Mouse (Mus musculus) CH12.LX (cell line): ENCODE measurements around the gene Alcam. TPM values are rescaled to one million over a fixed set of nuclear protein-coding genes. Genes with fewer than 3 reads are reported as not detected.
A peak's percentile ranks its signal among the peaks of the same experiment; 100 is the strongest.

Experiments
- DNase-seq: peaks from one replicate; pipeline ENCODE4 v3.0.0-alpha.2; 2013; ENCODE audit errors: extremely low read depth
- H3K27ac ChIP-seq: 2 replicates; pipeline ENCODE4 v1.5.1; 2012; ENCODE audit warnings: low read depth, mild to moderate bottlenecking, control low read depth, moderate library complexity; ENCODE audit not compliant: insufficient read depth
- H3K27me3 ChIP-seq: replicated peaks from 2 replicates; pipeline ENCODE3; 2012; ENCODE audit warnings: inconsistent platforms
- H3K36me3 ChIP-seq, 2 experiments: replicated peaks in 1 of 2; 2 replicates each; pipeline versions ENCODE3 to v1.6.1; 2012; ENCODE audit warnings: inconsistent platforms in 1 of 2, low read length in 1 of 2, mild to moderate bottlenecking in 1 of 2, mixed read lengths in 1 of 2, moderate library complexity in 1 of 2; ENCODE audit not compliant: control insufficient read depth in 1 of 2, insufficient read depth in 1 of 2
- H3K4me1 ChIP-seq, 2 experiments: 2 replicates each; pipeline ENCODE4 v1.6.1; 2012; ENCODE audit warnings: inconsistent platforms in 1 of 2, moderate library complexity in 1 of 2; ENCODE audit not compliant: insufficient read depth in 2 of 2, control insufficient read depth in 1 of 2
- H3K4me2 ChIP-seq: 2 replicates; pipeline ENCODE4 v1.6.1; 2012; ENCODE audit warnings: low read depth, mild to moderate bottlenecking, control low read depth; ENCODE audit not compliant: poor library complexity, insufficient read depth, severe bottlenecking
- H3K4me3 ChIP-seq, 3 experiments: fragments of 150-350 bp in 1 of 3; sonication (generic) in 1 of 3; replicated peaks in 1 of 3; 2 replicates each; pipeline versions ENCODE3 to v1.5.1; 2011 to 2012; ENCODE audit warnings: low read depth in 2 of 3, low read length in 2 of 3, mild to moderate bottlenecking in 2 of 3, moderate library complexity in 2 of 3, control low read depth in 1 of 3, improper control_type of control experiment in 1 of 3, inconsistent platforms in 1 of 3, mixed read lengths in 1 of 3; ENCODE audit not compliant: poor library complexity in 1 of 3
- H3K79me2 ChIP-seq: replicated peaks from 2 replicates; pipeline ENCODE4 v1.6.1; 2012; ENCODE audit warnings: mild to moderate bottlenecking, moderate library complexity; ENCODE audit not compliant: control insufficient read depth, poor library complexity, insufficient read depth, severe bottlenecking; ENCODE audit errors: extremely low read depth
- H3K9ac ChIP-seq: 2 replicates; pipeline ENCODE4 v1.6.1; 2012; ENCODE audit warnings: low read depth, mild to moderate bottlenecking, control low read depth, moderate library complexity; ENCODE audit not compliant: insufficient read depth
- H3K9me3 ChIP-seq: replicated peaks from 2 replicates; pipeline ENCODE3; 2012; ENCODE audit warnings: low read length, inconsistent platforms, mixed read lengths
- CHD1 ChIP-seq: IDR thresholded peaks from 2 replicates; pipeline ENCODE4 v1.6.1; 2012; ENCODE audit warnings: low read depth, low read length, improper control_type of control experiment, inconsistent platforms
- CTCF ChIP-seq, 2 experiments: IDR thresholded peaks in 1 of 2; conservative IDR thresholded peaks in 1 of 2; 2 replicates each; pipeline ENCODE4 v1.5.1; 2011 to 2012; ENCODE audit warnings: low read depth in 2 of 2, low read length in 2 of 2, improper control_type of control experiment in 1 of 2, inconsistent platforms in 1 of 2, mild to moderate bottlenecking in 1 of 2, moderate library complexity in 1 of 2
- HCFC1 ChIP-seq: IDR thresholded peaks from 2 replicates; pipeline ENCODE4 v1.6.1; 2012; ENCODE audit warnings: low read depth, mild to moderate bottlenecking, inconsistent platforms, low read length, improper control_type of control experiment
- JUND ChIP-seq: conservative IDR thresholded peaks from 2 replicates; pipeline ENCODE4 v1.6.1; 2011; ENCODE audit warnings: low read depth, low read length, improper control_type of control experiment
- MEF2A ChIP-seq: IDR thresholded peaks from 2 replicates; pipeline ENCODE4 v1.6.1; 2014; ENCODE audit warnings: low read depth, mild to moderate bottlenecking, inconsistent platforms, low read length, improper control_type of control experiment, borderline replicate concordance
- MXI1 ChIP-seq: IDR thresholded peaks from 2 replicates; pipeline ENCODE4 v1.6.1; 2011; ENCODE audit warnings: mild to moderate bottlenecking, low read depth, low read length, improper control_type of control experiment
- MYC ChIP-seq: IDR thresholded peaks from 2 replicates; pipeline ENCODE4 v1.6.1; 2011; ENCODE audit warnings: low read depth, mild to moderate bottlenecking, improper control_type of control experiment, low read length
- NELFE ChIP-seq: IDR thresholded peaks from 2 replicates; pipeline ENCODE4 v1.6.1; 2011; ENCODE audit warnings: low read depth, low read length, improper control_type of control experiment
- PAX5 ChIP-seq: IDR thresholded peaks from 2 replicates; pipeline ENCODE4 v1.6.1; 2012; ENCODE audit warnings: low read length, inconsistent platforms, mixed read lengths
- RAD21 ChIP-seq: IDR thresholded peaks from 2 replicates; pipeline ENCODE4 v1.6.1; 2011; ENCODE audit warnings: low read depth, mild to moderate bottlenecking, low read length, improper control_type of control experiment, moderate library complexity
- SMC3 ChIP-seq: IDR thresholded peaks from 2 replicates; pipeline ENCODE4 v1.6.1; 2011; ENCODE audit warnings: low read depth, low read length, improper control_type of control experiment
- TBP ChIP-seq: conservative IDR thresholded peaks from 2 replicates; pipeline ENCODE4 v1.6.1; 2011; ENCODE audit warnings: low read depth, low read length, improper control_type of control experiment
- TCF12 ChIP-seq: IDR thresholded peaks from 2 replicates; pipeline ENCODE4 v1.6.1; 2014; ENCODE audit warnings: low read depth, mild to moderate bottlenecking, inconsistent platforms, low read length, improper control_type of control experiment
- ZKSCAN1 ChIP-seq: IDR thresholded peaks from 2 replicates; pipeline ENCODE4 v1.6.1; 2012; ENCODE audit warnings: low read depth, inconsistent platforms, low read length, improper control_type of control experiment, borderline replicate concordance
- ZMIZ1 ChIP-seq: IDR thresholded peaks from 2 replicates; pipeline ENCODE4 v1.6.1; 2012; ENCODE audit warnings: low read depth, mild to moderate bottlenecking, inconsistent platforms, low read length, improper control_type of control experiment
- ZNF384 ChIP-seq: IDR thresholded peaks from 2 replicates; pipeline ENCODE4 v1.6.1; 2012; ENCODE audit warnings: low read depth, low read length, improper control_type of control experiment, inconsistent platforms
- dilution Hi-C: fragments of 300-500 bp; cut with MboI; formaldehyde crosslinking; loops from 2 replicates; pipeline ENCODE4 v1.14.3; 2020; ENCODE audit warnings: low sequenced_read_pairs; ENCODE audit not compliant: extremely low pct_unique_long_range_greater_than_20kb, extremely low pct_ligation_motif_present
- in situ Hi-C: fragments of 300-500 bp; cut with MboI; formaldehyde crosslinking; loops from 3 replicates; pipeline ENCODE4 v1.14.3; 2019; ENCODE audit warnings: low sequenced_read_pairs, low pct_ligation_motif_present, low pct_unique_long_range_greater_than_20kb, mixed read lengths
- polyA plus RNA-seq: library from polyadenylated mRNA; unstranded; fragments of >175 nt; gene quantifications from 2 replicates; pipeline ENCODE4 v1.2.1, GENCODE M21; 2012; ENCODE audit warnings: low read depth; ENCODE audit not compliant: insufficient read length
- total RNA-seq, 2 experiments: library from RNA; depleted of rRNA; stranded (reverse); fragments of 300-350 nt in 1 of 2; fragments of >200 nt in 1 of 2; gene quantifications; 2 replicates each; pipeline ENCODE4 v1.2.3; 2012 to 2014

Gene Alcam
- total and polyA plus RNA-seq, 3 experiments, result 26.3 to 56.7 (median 54.6) TPM

GRCm38 (mm10) chr16:52438216-52438904, 15.5 kb downstream of the Alcam start:
- TF ChIP-seq MXI1 (no peak), CHD1 (no peak), ZNF384 (no peak; the same call in 1 of the 2 replicates), RAD21 (no peak), JUND (no peak), CTCF (conservative IDR thresholded peaks at IDR 0.05 in 1 of 2, IDR thresholded peaks at IDR 0.05 in 1 of 2; ENCODE audit: low read depth in 2 of 2, low read length in 2 of 2) (no peak), MYC (no peak)
- in situ Hi-C loops, result no loop called here

GRCm38 (mm10) chr16:52433189-52433588, 20.7 kb downstream of the Alcam start:
- no peak overlapping the region for H3K4me3 ChIP-seq
- peaks cover 11 to 39% of the 10 kb centered on the region in 2 experiments for H3K4me1 ChIP-seq
- H3K4me2 ChIP-seq, result peak overlapping the region; percentile 52
- peaks cover 53% of the 10 kb centered on the region for H3K79me2 ChIP-seq
- peaks cover 0 to 1% of the 10 kb centered on the region in 2 experiments for H3K36me3 ChIP-seq
- DNase-seq, result no peak
- no peaks in the 10 kb centered on the region for H3K27me3 ChIP-seq
- no peaks in the 10 kb centered on the region for H3K9me3 ChIP-seq
- peak overlapping the region; percentile 46; the same call in 1 of the 2 replicates for H3K27ac ChIP-seq
- TF ChIP-seq NELFE, result no peak
- no peak for TF ChIP-seq RAD21
- no peak for TF ChIP-seq ZKSCAN1
- TF ChIP-seq HCFC1, result no peak
- no peak for TF ChIP-seq TBP
- no peak for TF ChIP-seq JUND
- no peak for TF ChIP-seq MEF2A
- no peak for TF ChIP-seq SMC3
- no peak for TF ChIP-seq TCF12
- TF ChIP-seq PAX5, result no peak
- TF ChIP-seq MYC, result no peak
- no peak for TF ChIP-seq CTCF (conservative IDR thresholded peaks at IDR 0.05 in 1 of 2, IDR thresholded peaks at IDR 0.05 in 1 of 2; ENCODE audit: low read depth in 2 of 2, low read length in 2 of 2)
- TF ChIP-seq ZMIZ1, result no peak
- TF ChIP-seq ZNF384, result no peak
- peak overlapping the region; percentile 2; the same call in 1 of the 2 replicates for H3K9ac ChIP-seq
- dilution Hi-C loops (no loop called here), in situ Hi-C loops (no loop called here)

More at GRCm38 (mm10) chr16:52438216-52438904, 15.5 kb downstream of the Alcam start:
- dilution Hi-C loops, result no loop called here
- Histone ChIP-seq H3K36me3 (peaks cover 0 to 1% of the 10 kb centered on the region in 2 experiments), H3K9me3 (no peaks in the 10 kb centered on the region), H3K4me2 (peak overlapping the region; percentile 95), H3K79me2 (peaks cover 63% of the 10 kb centered on the region), H3K9ac (peak overlapping the region; percentile 73), H3K27ac (no peak overlapping the region), H3K4me1 (peaks cover 6 to 37% of the 10 kb centered on the region in 2 experiments; a peak in 3 of 4 replicates), H3K4me3 (no peak overlapping the region), H3K27me3 (no peaks in the 10 kb centered on the region)
- no peak for DNase-seq
